Mouse (Mus musculus) cerebellum, adult 9-11 months (tissue): ENCODE results near the gene Map3k5.

Experiments
- DNase-seq: peaks from one replicate; pipeline ENCODE4 v3.0.0; 2022

Map3k5 gene

DNA sequence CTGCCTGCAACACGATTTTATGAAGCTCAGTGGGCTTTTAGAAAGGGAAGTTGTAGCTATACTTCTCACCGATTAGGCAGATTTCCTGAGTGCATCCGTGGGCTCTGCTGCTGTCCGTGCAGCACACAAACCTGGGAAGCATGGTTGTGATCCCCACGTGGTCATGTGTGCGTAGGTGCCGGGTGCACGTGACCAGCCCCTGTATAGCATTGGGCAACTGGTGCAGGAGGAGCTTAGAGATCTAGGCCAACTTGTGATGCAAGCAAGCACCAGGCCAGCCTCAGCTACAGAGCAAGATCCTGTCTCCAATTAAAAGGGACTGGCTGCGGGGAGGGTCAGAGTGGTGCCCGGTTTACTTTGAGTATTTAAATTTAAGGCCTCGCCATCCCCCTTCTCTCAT is 232.5 kb downstream of the Map3k5 start:
- DNase-seq, result no peak

DNA sequence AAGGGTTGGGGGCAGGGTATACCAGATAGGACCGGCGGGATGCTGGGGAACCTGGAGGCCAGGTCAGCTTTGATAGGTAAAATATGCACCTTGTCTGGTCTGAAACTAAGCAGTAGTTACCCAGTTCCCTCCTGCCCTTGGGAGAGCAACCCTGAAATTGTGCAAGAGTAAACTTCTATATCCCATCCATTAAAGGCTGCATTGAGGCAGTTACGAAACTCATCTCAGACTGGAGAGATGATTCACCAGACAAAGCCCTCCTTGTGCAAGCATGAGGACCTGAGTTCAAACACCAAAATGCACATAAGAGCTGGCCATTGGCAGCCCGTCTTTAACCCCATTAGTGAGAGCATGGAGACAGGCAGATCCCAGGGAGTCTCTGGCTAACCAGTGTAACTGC is 233.2 kb downstream of the Map3k5 start:
- DNase-seq, result no peak

DNA sequence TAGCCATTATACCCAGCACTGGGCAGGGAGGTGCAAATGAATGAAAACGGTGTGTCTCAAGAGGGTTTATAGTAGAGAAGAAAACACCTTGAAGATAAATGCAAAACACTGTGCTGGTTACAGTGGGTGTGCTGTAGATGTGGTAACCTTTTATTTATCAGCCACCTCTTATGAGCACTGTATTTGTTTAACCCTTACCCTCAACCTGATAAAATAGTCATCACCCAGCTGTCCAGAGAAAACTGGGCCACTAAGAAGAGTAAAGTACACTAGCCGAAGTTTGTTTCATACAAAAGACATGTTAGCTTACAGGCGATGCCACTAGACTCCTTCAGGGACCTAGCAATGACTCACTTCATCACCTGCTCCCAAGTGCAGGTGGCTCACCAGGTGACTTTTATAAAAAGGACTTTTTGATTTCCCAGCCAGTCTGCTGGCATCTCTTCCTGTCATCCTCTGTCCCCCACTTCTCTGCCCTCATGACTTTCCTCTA is 235.0 kb downstream of the Map3k5 start:
- DNase-seq, result no peak

DNA sequence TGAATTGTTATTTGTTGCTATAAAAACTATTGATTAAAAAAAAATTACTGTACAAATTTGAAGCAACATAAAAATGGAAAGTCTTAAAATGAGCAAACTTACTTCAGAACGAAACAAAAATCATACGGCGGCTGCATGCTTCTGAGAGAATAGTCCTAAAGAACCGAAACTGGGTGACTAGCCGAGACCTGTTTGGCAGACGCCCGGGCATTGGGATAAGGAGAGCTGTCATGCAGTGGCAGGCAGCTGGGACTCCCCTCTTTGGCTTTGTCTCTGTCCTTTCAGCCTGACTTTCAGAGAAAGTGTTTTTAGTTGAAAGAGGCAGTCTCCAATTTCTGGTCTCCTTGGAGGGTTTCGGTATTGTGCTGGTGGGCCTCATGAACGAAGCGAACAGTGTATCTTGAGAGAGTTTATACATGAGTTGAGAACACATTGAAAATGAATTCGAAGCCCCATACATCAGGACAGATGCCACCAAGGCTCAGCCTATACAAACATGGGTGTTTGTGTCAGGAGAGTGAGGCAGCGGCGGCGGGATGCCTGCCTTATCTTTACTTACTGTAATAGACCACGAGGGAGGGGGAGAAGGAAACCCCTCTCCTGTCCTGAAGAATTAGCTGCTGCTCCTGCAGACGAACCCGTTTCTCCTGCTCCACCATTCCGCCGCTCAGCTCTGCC is 235.8 kb downstream of the Map3k5 start:
- DNase-seq, result no peak

DNA sequence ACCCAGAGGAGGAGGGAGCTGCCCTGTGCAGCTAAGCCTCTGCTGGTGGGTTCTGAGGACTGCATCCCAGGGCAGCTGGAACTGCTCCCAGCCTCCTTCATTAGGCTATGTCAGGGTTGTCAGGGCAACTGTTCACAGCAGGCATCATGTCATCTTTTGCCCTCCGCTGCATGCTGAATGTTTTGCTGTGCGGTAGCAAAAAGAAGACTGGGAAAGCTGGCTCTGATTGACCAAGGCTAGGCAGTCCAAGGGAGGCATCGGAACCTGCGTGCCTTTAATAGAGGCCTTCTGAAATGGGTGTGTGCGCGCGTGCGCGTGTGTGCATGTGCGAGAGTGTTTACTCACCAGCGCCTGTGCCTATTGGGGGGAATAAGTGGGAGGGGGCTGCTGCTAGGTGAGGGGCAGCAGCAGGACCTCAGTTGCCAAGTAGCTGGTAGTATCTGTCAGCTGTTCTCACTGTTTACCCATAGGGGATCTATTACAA is 236.4 kb downstream of the Map3k5 start:
- DNase-seq, result peak; percentile 91

DNA sequence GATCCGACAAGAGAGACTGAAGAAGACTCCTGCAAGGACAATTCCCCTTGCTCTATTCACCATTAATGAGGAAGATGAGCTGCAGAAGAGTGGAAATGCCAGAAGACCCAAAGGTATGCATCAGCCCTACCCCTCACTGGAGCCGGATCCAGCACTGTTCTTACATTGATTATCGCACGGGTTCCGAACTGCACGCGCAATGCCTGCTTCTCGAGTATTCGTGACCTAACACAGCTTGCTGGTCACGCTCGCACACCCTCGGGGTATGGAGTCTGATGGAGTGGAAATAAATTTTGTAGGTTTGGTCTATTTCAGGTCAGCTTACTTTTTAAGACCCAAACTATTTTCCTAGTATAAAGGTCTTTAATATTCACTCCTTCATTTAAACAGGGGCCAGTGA is 236.9 kb downstream of the Map3k5 start:
- peak; percentile 51 for DNase-seq

DNA sequence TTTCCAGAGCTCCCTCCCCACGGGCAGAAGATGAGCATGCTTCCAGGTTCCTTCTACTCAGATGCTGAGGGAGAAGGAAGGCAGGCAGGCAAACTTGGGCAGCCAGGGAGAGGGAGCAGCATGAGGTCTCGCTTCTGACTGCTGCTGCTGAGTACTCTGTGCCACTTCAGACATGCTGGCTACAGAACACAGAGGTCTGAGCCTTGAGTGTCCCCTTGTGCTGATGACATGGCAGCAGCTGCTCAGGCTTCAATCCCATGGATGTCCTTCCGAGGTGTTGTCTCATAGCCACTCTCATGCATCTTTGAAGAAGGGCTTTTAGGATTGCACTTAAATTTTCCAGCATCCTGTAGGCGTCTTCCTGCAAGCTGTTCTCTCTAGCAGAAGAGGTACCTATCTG is 237.5 kb downstream of the Map3k5 start:
- DNase-seq, result peak; percentile 59

DNA sequence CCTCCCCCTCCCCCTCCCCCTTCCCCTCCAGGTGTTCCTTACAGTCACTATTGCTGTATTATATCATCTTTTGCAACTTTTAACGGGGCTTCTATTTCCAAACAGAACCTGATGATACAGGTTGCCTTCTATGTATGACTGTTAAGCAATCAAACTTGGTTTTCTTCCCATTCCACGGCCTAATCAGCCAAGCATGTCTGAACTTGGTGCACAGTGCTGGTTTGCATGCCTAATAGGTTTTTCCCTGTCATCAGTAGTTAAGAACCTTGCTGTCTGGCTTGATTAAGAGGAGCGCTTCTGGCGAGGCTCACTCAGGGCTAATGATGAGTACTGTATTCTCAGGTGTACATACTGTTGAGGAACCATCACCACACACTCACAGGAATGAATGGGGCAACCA is 239.5 kb downstream of the Map3k5 start:
- no peak for DNase-seq

DNA sequence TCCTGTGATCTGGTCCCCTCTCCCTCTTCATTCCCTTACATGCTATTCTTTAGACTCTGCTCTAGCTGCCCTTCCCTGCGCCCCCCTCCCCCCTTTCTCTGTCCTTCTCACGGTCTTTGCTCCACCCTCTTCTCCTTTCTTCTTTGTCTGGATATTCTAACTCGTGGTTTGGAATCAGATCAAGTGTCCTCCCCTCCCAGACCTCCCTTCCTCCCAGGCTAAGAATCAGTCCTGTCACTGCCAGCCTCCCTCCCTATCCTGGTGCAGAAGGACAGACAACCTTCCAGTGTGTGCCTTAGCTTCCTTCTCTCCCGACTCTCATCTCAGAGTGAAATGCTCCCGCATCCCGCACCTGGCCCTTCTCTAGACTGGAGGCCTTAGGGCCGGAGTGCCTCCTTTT is 241.8 kb downstream of the Map3k5 start:
- no peak for DNase-seq

DNA sequence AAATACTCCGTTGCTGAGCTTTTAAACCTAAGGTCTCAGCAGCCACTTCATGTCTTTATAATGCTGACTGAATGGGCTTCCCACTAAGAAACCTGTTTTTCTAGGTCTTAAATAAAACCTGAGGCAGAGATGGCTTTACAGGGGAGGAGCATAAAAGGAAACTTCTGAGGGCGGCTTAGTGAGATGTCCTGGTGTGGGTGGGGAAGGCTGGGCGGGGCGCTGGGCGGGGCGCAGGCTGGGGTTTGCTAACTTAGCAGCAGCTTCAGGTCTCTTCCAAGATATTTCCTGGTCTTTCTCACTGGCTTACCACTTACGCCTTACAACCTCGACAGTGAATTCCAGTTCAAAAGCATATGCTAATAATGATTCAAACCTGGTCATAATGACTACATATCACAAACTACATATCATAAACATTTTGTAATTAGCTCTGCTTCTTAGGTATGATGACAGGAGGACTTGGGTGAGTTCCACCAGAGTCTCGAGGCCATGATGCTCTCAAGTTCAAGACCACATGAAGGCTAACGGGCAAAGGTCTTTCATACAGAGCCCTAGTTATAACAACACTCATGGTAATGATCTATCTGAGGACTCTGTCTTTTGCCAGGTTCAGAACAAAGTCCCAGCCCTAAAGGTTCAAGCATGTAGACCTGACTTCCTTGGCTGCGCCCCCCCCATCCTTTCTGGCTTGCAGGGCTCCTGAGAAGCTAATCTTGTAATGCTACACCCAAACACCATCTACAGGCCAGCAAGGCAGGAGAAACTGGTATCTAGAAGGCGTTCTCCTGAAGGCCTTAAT is 244.7 kb downstream of the Map3k5 start:
- DNase-seq, result no peak

DNA sequence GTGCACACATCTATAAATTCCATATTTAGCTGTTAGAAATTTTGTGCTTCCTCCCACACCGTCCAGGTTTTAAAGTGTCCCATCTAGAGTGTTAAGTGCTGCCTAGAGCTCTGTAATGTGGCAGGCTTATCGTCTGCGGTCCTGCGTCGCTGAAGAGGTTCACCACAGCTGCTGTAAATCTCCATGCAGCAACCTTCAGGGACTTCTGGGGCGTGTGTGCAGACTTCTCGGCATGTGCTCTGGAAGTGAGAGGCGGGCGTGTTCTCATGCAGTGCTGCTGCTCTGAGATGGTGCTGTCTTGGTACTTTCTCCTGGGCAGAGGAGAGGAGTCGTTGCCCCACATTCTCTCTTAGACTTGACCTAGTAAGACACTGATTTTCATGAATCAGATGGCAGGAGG is 246.9 kb downstream of the Map3k5 start:
- no peak for DNase-seq

DNA sequence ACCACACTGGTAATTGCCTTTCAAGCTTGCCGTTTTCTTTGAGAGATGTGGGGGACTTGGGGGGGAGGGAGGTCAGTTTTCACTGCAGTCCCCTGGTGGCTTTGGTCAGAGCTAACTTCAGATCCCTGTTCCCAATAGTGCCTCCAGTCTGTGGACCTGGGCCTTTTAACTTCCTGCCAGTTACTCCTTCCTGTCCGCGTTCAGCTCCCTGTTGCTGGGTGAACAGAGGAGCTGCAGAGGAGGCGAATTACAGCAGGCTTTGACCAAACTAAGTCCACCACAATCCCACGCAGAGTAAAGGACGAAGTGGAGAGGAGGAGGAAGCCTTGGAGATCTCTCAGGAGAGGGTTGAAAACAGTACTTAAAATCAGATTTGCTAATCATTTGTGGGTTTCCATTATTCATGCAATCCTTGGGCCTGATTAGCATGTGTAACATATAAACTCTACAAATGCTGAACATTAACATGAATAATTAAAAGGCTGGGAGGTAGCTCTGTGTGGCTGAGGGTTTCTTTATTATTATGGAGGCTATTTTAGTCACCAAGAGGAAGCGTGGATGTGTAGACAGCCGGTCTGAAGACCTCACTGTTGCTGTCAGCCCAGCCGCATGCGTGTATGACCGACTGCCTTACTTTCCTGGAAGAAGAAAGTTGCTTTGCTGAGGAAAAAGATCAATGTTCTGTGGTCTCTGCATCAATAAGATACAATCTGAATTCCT is 247.6 kb downstream of the Map3k5 start:
- DNase-seq, result no peak

DNA sequence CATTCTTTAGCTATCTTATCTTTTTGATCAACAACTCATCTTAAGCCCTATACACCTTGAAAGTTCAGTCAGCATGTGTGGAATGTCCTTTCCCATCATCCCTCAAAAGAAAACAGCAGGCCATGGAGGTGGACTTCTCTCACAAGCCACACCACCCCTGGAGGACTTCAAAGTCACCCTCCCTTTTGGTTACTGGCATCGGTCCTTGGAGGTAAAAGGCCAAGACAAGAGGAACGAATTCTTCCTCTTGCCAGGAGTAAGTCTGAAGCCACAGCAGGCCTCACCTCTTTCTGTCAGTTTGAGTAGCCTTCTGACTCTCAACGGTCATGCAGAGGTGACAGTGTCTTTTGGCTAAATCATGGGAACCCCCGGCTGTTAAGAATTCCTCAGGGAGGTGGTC is 250.1 kb downstream of the Map3k5 start:
- no peak for DNase-seq

DNA sequence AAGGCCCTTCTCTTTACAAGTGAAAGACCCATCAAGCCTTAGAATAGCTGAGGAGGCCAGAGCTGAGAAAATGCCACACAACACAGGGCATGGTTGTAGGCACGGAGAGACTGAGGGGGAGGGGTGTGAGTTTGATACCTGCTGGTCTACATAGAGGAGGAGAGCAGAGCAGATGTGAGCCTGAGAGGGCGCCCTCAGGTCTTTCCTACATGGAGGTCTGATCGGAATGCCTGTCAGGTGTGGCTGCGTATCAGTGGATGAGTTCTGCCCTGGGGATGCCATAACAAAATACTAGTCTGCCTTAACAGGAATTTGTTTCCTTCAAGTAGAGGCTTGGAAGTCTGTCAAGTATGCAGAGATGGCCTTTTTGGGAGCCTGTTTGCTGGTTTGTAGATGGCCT is 251.0 kb downstream of the Map3k5 start:
- DNase-seq, result no peak

DNA sequence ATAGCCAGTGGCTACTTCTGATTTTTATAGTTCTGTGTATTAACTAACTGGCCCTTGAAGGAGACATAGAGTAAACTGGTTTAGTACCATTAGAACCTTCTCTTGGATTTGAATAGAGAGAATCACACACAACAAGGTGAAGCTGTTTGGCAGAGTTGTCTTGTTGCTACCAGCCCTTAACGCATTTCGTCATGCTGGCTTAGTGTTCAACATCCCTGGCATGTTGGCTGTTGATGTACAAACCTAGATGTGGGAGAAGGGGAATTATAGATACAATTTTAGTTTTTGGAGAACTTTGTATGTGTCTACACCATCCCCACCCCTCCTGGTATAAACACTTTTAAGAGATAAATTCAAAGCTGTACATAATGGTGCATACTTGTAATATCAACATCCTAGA is 251.5 kb downstream of the Map3k5 start:
- no peak for DNase-seq

DNA sequence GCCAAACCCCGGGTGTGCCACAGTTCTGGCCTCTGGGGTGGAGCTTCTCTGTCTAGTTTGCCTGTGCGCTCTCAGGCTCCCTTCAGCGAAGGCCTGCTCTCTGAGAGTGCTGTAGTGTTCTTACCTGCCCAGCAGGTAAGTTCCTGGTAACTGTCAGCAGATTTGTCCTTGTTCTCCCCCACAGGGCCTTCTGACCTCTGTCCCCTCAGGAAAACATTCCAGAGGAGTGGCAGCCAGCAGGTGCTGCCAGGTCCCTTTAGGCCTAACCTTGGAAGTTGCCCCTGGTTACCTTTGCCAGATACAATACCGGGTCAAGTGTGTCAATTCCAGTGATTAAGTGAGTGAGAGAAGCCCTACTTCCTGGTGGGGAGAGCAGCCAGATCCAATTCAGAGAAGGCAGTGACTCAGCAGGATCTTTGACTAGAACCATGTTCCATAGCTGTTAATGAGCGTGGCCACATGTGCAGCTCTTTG is 252.6 kb downstream of the Map3k5 start:
- no peak for DNase-seq

DNA sequence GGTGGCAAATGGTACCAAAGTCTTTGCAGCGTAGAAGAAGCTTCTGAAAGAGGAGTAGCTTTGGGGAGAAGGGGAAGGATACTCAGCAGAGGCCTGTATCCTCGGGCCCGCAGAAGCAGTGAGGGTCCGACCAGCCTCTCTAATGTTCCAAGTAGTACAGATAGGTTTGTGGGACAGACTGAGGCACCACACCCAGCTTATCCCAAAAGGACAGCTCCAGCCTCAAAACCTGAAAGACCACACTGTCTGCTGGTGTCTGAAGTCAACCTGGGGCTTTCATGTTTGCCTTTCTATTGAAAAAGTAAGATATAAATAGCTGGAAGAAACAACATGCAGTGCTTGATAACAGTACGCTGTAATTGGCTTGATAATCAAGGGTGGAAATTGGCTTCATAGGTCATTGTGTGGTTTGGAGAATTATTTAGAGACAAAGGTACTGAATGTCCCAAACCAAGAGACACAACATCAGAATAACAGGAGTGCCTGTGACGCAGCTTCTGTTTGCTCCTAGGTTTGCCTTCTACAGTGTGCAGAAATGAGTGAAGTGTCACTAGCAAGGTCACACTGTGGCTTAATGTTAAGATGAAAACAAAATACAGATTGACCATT is 256.0 kb downstream of the Map3k5 start:
- no peak for DNase-seq
